Mouse (Mus musculus): ENCODE results near the gene Rasal3. TPM values are rescaled to one million over a fixed set of nuclear protein-coding genes. Genes with fewer than 3 reads are reported as not detected.

Rasal3 gene
- total and polyA plus RNA-seq, 2 experiments from 2014 or later = 0.40 to 7.3 TPM

DNA sequence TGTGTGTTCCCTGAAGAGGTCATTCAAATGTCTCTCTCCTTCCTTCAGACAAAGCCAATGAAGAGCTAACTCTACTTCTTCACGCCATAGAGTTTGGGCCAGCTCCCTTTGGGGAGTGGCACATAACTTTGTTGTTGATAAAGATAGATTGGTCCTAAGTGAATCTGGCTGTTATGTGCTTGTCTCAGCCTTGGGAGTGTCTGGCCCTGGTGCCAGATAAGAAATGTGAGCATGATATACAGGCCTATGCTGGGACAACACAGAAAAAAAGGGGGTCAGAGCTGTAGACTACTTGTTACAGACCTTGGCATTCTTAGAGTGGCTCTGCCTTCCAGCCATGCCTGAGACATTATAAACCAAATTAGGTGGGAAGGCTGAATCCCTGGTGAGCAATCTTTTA, 38.1 kb downstream of the Rasal3 start:
- Histone ChIP-seq H3K36me3 (replicated peaks; ENCODE audit: control insufficient read depth, insufficient read depth, low read length) (peaks cover 15% of the 10 kb centered on the region), H3K27me3 (ENCODE audit: control insufficient read depth, insufficient read depth, low read length) (no peaks in the 10 kb centered on the region), H3K4me3 (ENCODE audit: low read depth, low read length) (no peak overlapping the region), H3K9ac (replicated peaks; ENCODE audit: low read depth, low read length) (no peak overlapping the region), H3K4me1 (ENCODE audit: control insufficient read depth, insufficient read depth) (peaks cover 17% of the 10 kb centered on the region; the same call in 1 of the 2 replicates), H3K9me3 (replicated peaks; ENCODE audit: control insufficient read depth, low read length) (no peaks in the 10 kb centered on the region), H3K27ac (ENCODE audit: low read depth) (no peak overlapping the region), H3K4me2 (ENCODE audit: low read depth, low read length) (no peak overlapping the region)
- WGBS = 55% methylated on average over 1 of the region's 1 CpGs
- ATAC-seq (ENCODE audit: insufficient read depth, low read depth) (no peak), DNase-seq (ENCODE audit: low spot score) (no peak)
- TF ChIP-seq EP300 (IDR thresholded peaks at IDR 0.05; ENCODE audit: low read depth) (no peak), CTCF (IDR thresholded peaks at IDR 0.05; ENCODE audit: low read depth) (no peak)

DNA sequence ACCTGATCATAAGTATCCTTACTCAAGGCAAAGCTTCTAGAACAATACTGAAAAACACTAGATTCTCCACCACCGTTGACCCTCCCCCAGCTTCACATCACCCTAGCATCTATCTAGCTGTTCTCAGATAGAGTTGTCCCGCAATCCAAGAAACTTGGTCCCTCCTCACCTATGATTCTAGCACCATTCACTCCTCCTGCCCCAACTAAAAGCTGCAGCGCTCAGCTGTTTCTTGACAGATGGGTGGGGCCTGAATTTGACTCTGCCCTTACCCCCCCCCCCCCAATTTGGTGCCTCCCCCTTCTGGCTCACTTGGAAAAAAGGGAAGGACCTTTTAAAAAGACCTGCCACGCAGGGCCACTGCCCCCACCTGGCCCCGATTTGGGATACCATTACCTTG, 38.5 kb downstream of the Rasal3 start:
- Histone ChIP-seq H3K9me3 (replicated peaks; ENCODE audit: control insufficient read depth, low read length) (no peaks in the 10 kb centered on the region), H3K27me3 (ENCODE audit: control insufficient read depth, insufficient read depth, low read length) (no peaks in the 10 kb centered on the region), H3K9ac (replicated peaks; ENCODE audit: low read depth, low read length) (peak overlapping the region; percentile 94; the same call in 1 of the 2 replicates), H3K4me1 (ENCODE audit: control insufficient read depth, insufficient read depth) (peaks cover 17% of the 10 kb centered on the region; the same call in 1 of the 2 replicates), H3K4me2 (ENCODE audit: low read depth, low read length) (peak overlapping the region; percentile 84), H3K27ac (ENCODE audit: low read depth) (peak overlapping the region; percentile 64), H3K36me3 (replicated peaks; ENCODE audit: control insufficient read depth, insufficient read depth, low read length) (peaks cover 19% of the 10 kb centered on the region), H3K4me3 (ENCODE audit: low read depth, low read length) (peak overlapping the region; percentile 92)
- DNase-seq (ENCODE audit: low spot score) (no peak), ATAC-seq (ENCODE audit: insufficient read depth, low read depth) (no peak)
- 58% methylated on average over 5 of the region's 5 CpGs for WGBS
- TF ChIP-seq EP300 (IDR thresholded peaks at IDR 0.05; ENCODE audit: low read depth) (no peak), CTCF (IDR thresholded peaks at IDR 0.05; ENCODE audit: low read depth) (no peak)

DNA sequence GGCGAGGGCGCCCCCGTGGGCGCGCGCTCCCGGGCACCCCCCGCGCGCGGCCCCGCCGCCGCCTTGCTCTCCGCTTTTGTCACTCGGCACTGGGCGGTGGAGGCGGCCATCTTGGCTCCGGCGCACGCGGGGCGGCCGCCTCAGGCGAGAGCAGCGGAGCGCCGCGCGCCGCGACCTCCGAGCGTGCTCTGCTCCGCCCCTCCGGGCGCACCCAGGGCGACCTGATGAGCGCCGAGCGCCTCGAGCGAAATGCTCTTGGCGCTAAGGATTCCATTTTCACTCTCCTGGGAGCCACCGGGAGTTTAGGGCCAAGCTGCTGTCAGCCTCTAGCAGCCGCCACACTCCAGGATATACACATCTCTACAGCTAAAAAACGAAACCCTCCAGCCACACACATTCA, 39.1 kb downstream of the Rasal3 start:
- ATAC-seq (ENCODE audit: insufficient read depth, low read depth) = peak; percentile 94
- peak; percentile 14; the same call in 1 of the 2 replicates for TF ChIP-seq CTCF (IDR thresholded peaks at IDR 0.05; ENCODE audit: low read depth)
- no peak for TF ChIP-seq EP300 (IDR thresholded peaks at IDR 0.05; ENCODE audit: low read depth)
- peaks cover 24% of the 10 kb centered on the region for H3K36me3 ChIP-seq (replicated peaks; ENCODE audit: control insufficient read depth, insufficient read depth, low read length)
- H3K27me3 ChIP-seq (ENCODE audit: control insufficient read depth, insufficient read depth, low read length) = no peaks in the 10 kb centered on the region
- peaks cover 17% of the 10 kb centered on the region; the same call in 1 of the 2 replicates for H3K4me1 ChIP-seq (ENCODE audit: control insufficient read depth, insufficient read depth)
- peak overlapping the region; percentile 92 for H3K4me3 ChIP-seq (ENCODE audit: low read depth, low read length)
- peak overlapping the region; percentile 84 for H3K4me2 ChIP-seq (ENCODE audit: low read depth, low read length)
- peak; percentile 94 for DNase-seq (ENCODE audit: low spot score)
- peak overlapping the region; percentile 64 for H3K27ac ChIP-seq (ENCODE audit: low read depth)
- no peaks in the 10 kb centered on the region for H3K9me3 ChIP-seq (replicated peaks; ENCODE audit: control insufficient read depth, low read length)
- peak overlapping the region; percentile 94 for H3K9ac ChIP-seq (replicated peaks; ENCODE audit: low read depth, low read length)
- WGBS = 0% methylated on average over 39 of the region's 47 CpGs

DNA sequence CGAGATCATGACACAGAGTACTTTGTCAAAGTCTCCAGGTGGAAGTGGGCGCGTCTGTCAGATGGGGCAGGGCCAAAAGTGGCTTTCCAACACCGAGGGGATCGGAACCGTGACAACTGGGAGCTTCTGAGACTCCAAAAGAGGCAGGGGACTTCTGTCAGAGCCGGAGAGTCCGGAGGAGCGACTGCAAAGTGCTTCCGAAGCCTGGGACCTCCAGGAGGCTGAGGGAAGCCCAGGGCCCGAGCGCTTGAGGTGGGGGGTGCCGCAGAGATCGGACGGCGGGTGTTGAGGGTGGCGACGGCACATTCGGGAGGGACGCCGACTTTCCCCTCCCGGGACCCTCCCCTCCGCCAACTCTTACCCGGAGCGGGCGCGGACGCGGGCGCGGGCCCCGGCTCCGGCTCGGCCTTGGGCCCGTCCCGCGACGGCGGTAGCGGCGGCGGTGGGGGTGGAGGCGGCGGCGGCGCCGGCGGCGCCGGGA, 39.5 kb downstream of the Rasal3 start:
- H3K27ac ChIP-seq (ENCODE audit: low read depth) = peak overlapping the region; percentile 64

DNA sequence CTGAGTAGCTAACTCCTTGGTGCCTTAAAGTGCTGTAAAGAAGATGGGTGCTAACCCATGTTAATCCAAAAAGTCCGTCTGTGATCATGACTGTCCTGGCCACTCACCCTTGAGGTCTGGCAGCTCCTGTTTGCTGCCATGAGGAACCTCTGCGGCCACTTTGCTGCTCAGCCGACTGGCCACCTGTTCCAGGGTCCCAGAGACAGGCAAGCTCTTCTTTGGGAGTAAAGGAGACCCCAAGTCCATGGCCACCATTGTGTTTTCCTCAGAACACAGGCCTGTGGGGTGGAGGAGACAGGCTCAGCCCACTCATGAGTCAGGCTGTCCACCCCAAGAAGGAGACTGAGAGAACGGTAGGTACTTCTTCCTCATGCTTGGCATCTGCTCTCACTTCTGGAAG, 40.7 kb downstream of the Rasal3 start:
- peak overlapping the region; percentile 84; the same call in 1 of the 2 replicates for H3K4me2 ChIP-seq (ENCODE audit: low read depth, low read length)
- H3K9me3 ChIP-seq (replicated peaks; ENCODE audit: control insufficient read depth, low read length) = no peaks in the 10 kb centered on the region
- TF ChIP-seq EP300 (IDR thresholded peaks at IDR 0.05; ENCODE audit: low read depth) (no peak), CTCF (IDR thresholded peaks at IDR 0.05; ENCODE audit: low read depth) (no peak)
- H3K4me3 ChIP-seq (ENCODE audit: low read depth, low read length) = 0 out of 2 replicates have a peak overlapping the region, but pooled peaks have one; percentile 92
- H3K27me3 ChIP-seq (ENCODE audit: control insufficient read depth, insufficient read depth, low read length) = no peaks in the 10 kb centered on the region
- H3K27ac ChIP-seq (ENCODE audit: low read depth) = no peak overlapping the region
- H3K4me1 ChIP-seq (ENCODE audit: control insufficient read depth, insufficient read depth) = peaks cover 17% of the 10 kb centered on the region; the same call in 1 of the 2 replicates
- H3K9ac ChIP-seq (replicated peaks; ENCODE audit: low read depth, low read length) = no peak overlapping the region
- ATAC-seq (ENCODE audit: insufficient read depth, low read depth) = no peak
- peaks cover 41% of the 10 kb centered on the region for H3K36me3 ChIP-seq (replicated peaks; ENCODE audit: control insufficient read depth, insufficient read depth, low read length)
- DNase-seq (ENCODE audit: low spot score) = no peak
- WGBS = 67% methylated on average over 4 of the region's 4 CpGs

More for the DNA sequence above, 39.5 kb downstream of the Rasal3 start:
- H3K4me1 ChIP-seq (ENCODE audit: control insufficient read depth, insufficient read depth) = peaks cover 17% of the 10 kb centered on the region; the same call in 1 of the 2 replicates
- no peaks in the 10 kb centered on the region for H3K9me3 ChIP-seq (replicated peaks; ENCODE audit: control insufficient read depth, low read length)
- peak; percentile 37 for ATAC-seq (ENCODE audit: insufficient read depth, low read depth)
- under 1% methylated on average over 25 of the region's 50 CpGs for WGBS
- no peaks in the 10 kb centered on the region for H3K27me3 ChIP-seq (ENCODE audit: control insufficient read depth, insufficient read depth, low read length)
- peak overlapping the region; percentile 92 for H3K4me3 ChIP-seq (ENCODE audit: low read depth, low read length)
- peak overlapping the region; percentile 84 for H3K4me2 ChIP-seq (ENCODE audit: low read depth, low read length)
- peaks cover 29% of the 10 kb centered on the region for H3K36me3 ChIP-seq (replicated peaks; ENCODE audit: control insufficient read depth, insufficient read depth, low read length)
- DNase-seq (ENCODE audit: low spot score) = no peak
- peak overlapping the region; percentile 94 for H3K9ac ChIP-seq (replicated peaks; ENCODE audit: low read depth, low read length)
- TF ChIP-seq EP300 (IDR thresholded peaks at IDR 0.05; ENCODE audit: low read depth) = no peak
- no peak for TF ChIP-seq CTCF (IDR thresholded peaks at IDR 0.05; ENCODE audit: low read depth)

DNA sequence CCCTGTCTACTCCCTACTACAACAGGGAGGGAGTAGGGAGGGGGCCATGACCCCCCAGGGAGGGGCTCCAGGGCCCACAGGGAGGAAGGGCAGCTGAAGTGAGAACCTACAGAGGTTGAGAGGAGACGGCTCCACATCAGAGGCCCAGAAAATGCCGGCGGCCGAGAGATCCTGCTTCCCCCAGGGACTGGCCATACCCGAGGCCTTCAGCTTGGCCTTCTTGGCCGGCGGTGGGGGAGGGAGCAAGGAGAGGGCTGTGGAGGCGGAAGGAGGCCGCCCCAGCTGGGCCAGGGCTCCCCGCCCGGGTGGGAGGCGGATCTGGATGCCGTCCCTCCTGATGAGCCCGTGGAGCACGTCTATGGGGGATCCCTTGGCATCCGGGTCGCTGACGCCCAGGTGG, 43.5 kb downstream of the Rasal3 start:
- no peak for TF ChIP-seq CTCF (IDR thresholded peaks at IDR 0.05; ENCODE audit: low read depth)
- no peak for TF ChIP-seq EP300 (IDR thresholded peaks at IDR 0.05; ENCODE audit: low read depth)
- WGBS = 86% methylated on average over 14 of the region's 18 CpGs

More for the DNA sequence above, 43.5 kb downstream of the Rasal3 start:
- Histone ChIP-seq H3K27ac (ENCODE audit: low read depth) (no peak overlapping the region), H3K9ac (replicated peaks; ENCODE audit: low read depth, low read length) (no peak overlapping the region), H3K4me2 (ENCODE audit: low read depth, low read length) (no peak overlapping the region), H3K27me3 (ENCODE audit: control insufficient read depth, insufficient read depth, low read length) (no peaks in the 10 kb centered on the region), H3K36me3 (replicated peaks; ENCODE audit: control insufficient read depth, insufficient read depth, low read length) (peaks cover 68% of the 10 kb centered on the region), H3K4me1 (ENCODE audit: control insufficient read depth, insufficient read depth) (peaks cover 11% of the 10 kb centered on the region; the same call in 1 of the 2 replicates), H3K9me3 (replicated peaks; ENCODE audit: control insufficient read depth, low read length) (no peaks in the 10 kb centered on the region), H3K4me3 (ENCODE audit: low read depth, low read length) (no peak overlapping the region)
- DNase-seq (ENCODE audit: low spot score) = no peak
- no peak for ATAC-seq (ENCODE audit: insufficient read depth, low read depth)

Measured in heart, postnatal 0 days (tissue).